Mouse (Mus musculus) ES-E14 (cell line): ENCODE measurements around the gene Aaas. TPM values are rescaled to one million over a fixed set of nuclear protein-coding genes. Genes with fewer than 3 reads are reported as not detected.

ENCODE experiments used
- DNase-seq: peaks from one replicate; pipeline ENCODE4 v3.0.0-alpha.2; 2013; ENCODE audit warnings: low read depth, low spot score
- H3K27ac ChIP-seq: 2 replicates; pipeline ENCODE4 v1.5.1; 2012; ENCODE audit warnings: low read depth, mild to moderate bottlenecking, low read length, moderate library complexity, mixed read lengths; ENCODE audit not compliant: poor library complexity, insufficient read depth, severe bottlenecking
- H3K36me3 ChIP-seq: 2 replicates; pipeline ENCODE4 v1.6.1; 2012; ENCODE audit warnings: mild to moderate bottlenecking, low read length, moderate library complexity, mixed read lengths; ENCODE audit not compliant: control insufficient read depth, poor library complexity, insufficient read depth, severe bottlenecking
- H3K4me1 ChIP-seq, 2 experiments: fragments of 150-350 bp in 1 of 2; sonication (generic) in 1 of 2; 2 replicates each; pipeline ENCODE4 v1.6.1; 2012; ENCODE audit warnings: low read length in 2 of 2, mild to moderate bottlenecking in 1 of 2, mixed read lengths in 1 of 2; ENCODE audit not compliant: control insufficient read depth in 2 of 2, insufficient read depth in 2 of 2, poor library complexity in 1 of 2
- H3K4me3 ChIP-seq, 2 experiments: fragments of 150-350 bp in 1 of 2; sonication (generic) in 1 of 2; 2 replicates each; pipeline ENCODE4 v1.5.1; 2012; ENCODE audit warnings: low read length in 2 of 2, low read depth in 1 of 2, mild to moderate bottlenecking in 1 of 2, mixed read lengths in 1 of 2; ENCODE audit not compliant: insufficient read depth in 1 of 2, poor library complexity in 1 of 2, severe bottlenecking in 1 of 2
- H3K9ac ChIP-seq: 2 replicates; pipeline ENCODE4 v1.6.1; 2012; ENCODE audit warnings: low read depth, mild to moderate bottlenecking, low read length, mixed read lengths; ENCODE audit not compliant: poor library complexity, insufficient read depth, severe bottlenecking
- H3K9me3 ChIP-seq: fragments of 150-350 bp; sonication (generic); 2 replicates; pipeline ENCODE4 v1.6.1; 2012; ENCODE audit warnings: low read depth, mild to moderate bottlenecking, low read length; ENCODE audit not compliant: control insufficient read depth, insufficient read depth
- CHD2 ChIP-seq: IDR thresholded peaks from 2 replicates; pipeline ENCODE4 v1.6.1; 2014; ENCODE audit warnings: mild to moderate bottlenecking, low read depth, low read length, inconsistent platforms
- HCFC1 ChIP-seq: IDR thresholded peaks from 2 replicates; pipeline ENCODE4 v1.6.1; 2012; ENCODE audit warnings: low read length, inconsistent platforms, borderline replicate concordance; ENCODE audit not compliant: insufficient read depth
- MAFK ChIP-seq: IDR thresholded peaks from 2 replicates; pipeline ENCODE4 v1.6.1; 2014; ENCODE audit warnings: mild to moderate bottlenecking, low read depth, low read length, inconsistent platforms; ENCODE audit not compliant: insufficient read depth
- ZC3H11A ChIP-seq: IDR thresholded peaks from 2 replicates; pipeline ENCODE4 v1.6.1; 2012; ENCODE audit warnings: low read depth, mild to moderate bottlenecking, inconsistent platforms, low read length, borderline replicate concordance
- ZNF384 ChIP-seq: IDR thresholded peaks from 2 replicates; pipeline ENCODE4 v1.6.1; 2012; ENCODE audit warnings: low read depth, low read length, inconsistent platforms
- in situ Hi-C, 2 experiments: fragments of 600-800 bp; cut with MboI; formaldehyde crosslinking; loops; one replicate each; pipeline ENCODE4 v1.15.1; 2025; ENCODE audit warnings: low sequenced_read_pairs in 2 of 2, inconsistent platforms in 1 of 2; ENCODE audit not compliant: unreplicated experiment in 2 of 2
- total RNA-seq: library from RNA; depleted of rRNA; stranded (reverse); fragments of 300-350 nt; gene quantifications from 2 replicates; pipeline ENCODE4 v1.2.3, GENCODE M21; 2012

Gene Aaas
- total RNA-seq, 1 experiment = 86.0 TPM

- Histone ChIP-seq H3K9ac (no peak overlapping the region), H3K27ac (no peak overlapping the region), H3K36me3 (peaks cover 67% of the 10 kb centered on the region), H3K9me3 (no peaks in the 10 kb centered on the region), H3K4me1 (no peaks in the 10 kb centered on the region), H3K4me3 (no peak overlapping the region)
- TF ChIP-seq ZC3H11A = no peak
- no peak for TF ChIP-seq ZNF384
- no peak for DNase-seq
- in situ Hi-C loops = no loop called here
These were observed 35.3 kb downstream of the Aaas start for GRCm38 (mm10) chr15:102315292-102315691.

GRCm38 (mm10) chr15:102311489-102311888 lies 39.1 kb downstream of the Aaas start:
- DNase-seq = no peak
- Histone ChIP-seq H3K4me3 (no peak overlapping the region), H3K9ac (no peak overlapping the region), H3K9me3 (no peaks in the 10 kb centered on the region), H3K27ac (no peak overlapping the region), H3K4me1 (no peaks in the 10 kb centered on the region), H3K36me3 (peaks cover 59% of the 10 kb centered on the region)
- TF ChIP-seq ZC3H11A (no peak), CHD2 (no peak), MAFK (no peak), HCFC1 (no peak), ZNF384 (no peak)
- in situ Hi-C loops = no loop called here

- DNase-seq = no peak
- Histone ChIP-seq H3K4me3 (no peak overlapping the region), H3K9me3 (no peaks in the 10 kb centered on the region), H3K4me1 (no peaks in the 10 kb centered on the region), H3K9ac (no peak overlapping the region), H3K36me3 (peaks cover 58% of the 10 kb centered on the region), H3K27ac (no peak overlapping the region)
- TF ChIP-seq MAFK (no peak), ZNF384 (no peak), HCFC1 (no peak), ZC3H11A (no peak), CHD2 (no peak)
- in situ Hi-C loops = no loop called here
These were observed 40.3 kb downstream of the Aaas start for GRCm38 (mm10) chr15:102310074-102310845.

GRCm38 (mm10) chr15:102308717-102309116 lies 41.9 kb downstream of the Aaas start:
- peaks cover 58% of the 10 kb centered on the region for H3K36me3 ChIP-seq
- no peaks in the 10 kb centered on the region for H3K4me1 ChIP-seq
- in situ Hi-C loops = loop anchor here in 1 of 2 experiments (10.0 kb wide), 1 partner anchor 176 kb away; no protein-coding TSS in a partner anchor
- H3K9ac ChIP-seq = no peak overlapping the region
- TF ChIP-seq ZC3H11A (no peak), HCFC1 (no peak), ZNF384 (no peak), MAFK (no peak), CHD2 (no peak)
- no peak for DNase-seq
- H3K27ac ChIP-seq = no peak overlapping the region
- no peak overlapping the region for H3K4me3 ChIP-seq
- no peaks in the 10 kb centered on the region for H3K9me3 ChIP-seq

GRCm38 (mm10) chr15:102302542-102302941 lies 48.0 kb downstream of the Aaas start:
- TF ChIP-seq MAFK = no peak
- no peak for TF ChIP-seq ZNF384
- no peak for TF ChIP-seq HCFC1
- TF ChIP-seq CHD2 = no peak
- no peak for TF ChIP-seq ZC3H11A
- in situ Hi-C loops = loop anchor here in 1 of 2 experiments (10.0 kb wide), 1 partner anchor 182 kb away; no protein-coding TSS in a partner anchor
- Histone ChIP-seq H3K9me3 (no peaks in the 10 kb centered on the region), H3K4me1 (no peaks in the 10 kb centered on the region; a peak in 1 of 4 replicates), H3K36me3 (peaks cover 58% of the 10 kb centered on the region), H3K4me3 (no peak overlapping the region), H3K27ac (no peak overlapping the region), H3K9ac (no peak overlapping the region)
- DNase-seq = no peak
